In genomic region chr11:87422511-87423340, GRCm38 (mm10) we compare ENCODE assay signal across 8 mouse cellular contexts. TPM values are rescaled to one million over a fixed set of nuclear protein-coding genes. Genes with fewer than 3 reads are reported as not detected.
DNase-seq lines count a peak whose midpoint lies in the region; ATAC-seq and TF ChIP-seq lines count a peak whose summit lies in the region.

No protein-coding gene starts in this region.

- ATAC-seq in G1E (ENCODE audit: extremely low read depth, insufficient number of reproducible peaks, low FRiP score, poor library complexity, severe bottlenecking), result peak; percentile 73
- peak; percentile 81 for ATAC-seq in forebrain, embryonic 15.5 days (replicated peaks)
- ATAC-seq in lung, embryonic 14.5 days (ENCODE audit: insufficient read depth), result peak; percentile 75

- peak overlapping the region; percentile 55 for H3K4me2 ChIP-seq in forebrain, embryonic 15.5 days (replicated peaks)
- peak overlapping the region; percentile 75 for H3K4me2 ChIP-seq in lung, embryonic 14.5 days

- peak; percentile 33 for DNase-seq in G1E (ENCODE audit: low spot score)
- DNase-seq in cerebellum, adult 11-12 months, result peak; percentile 93
- DNase-seq in heart, postnatal 36 days, result peak; percentile 76 to 85
- peak; percentile 86 to 89 for DNase-seq in layer of hippocampus, adult 2 months (ENCODE audit: low spot score in 2 of 2)
- DNase-seq in lung, embryonic 14.5 days, result peak; percentile 95
- peak; percentile 83 for DNase-seq in thymus, adult 2 months

- peak; percentile 97 for TF ChIP-seq POLR2A in olfactory bulb, adult 2 months (IDR thresholded peaks at IDR 0.05; ENCODE audit: insufficient read depth, low read depth, low read length)
- TF ChIP-seq POLR2A in thymus, adult 2 months (IDR thresholded peaks at IDR 0.05; ENCODE audit: control insufficient read depth, extremely low read depth, insufficient read depth, low read length, poor library complexity), result peak; percentile 96

- peak overlapping the region; percentile 55 for H3K9ac ChIP-seq in forebrain, embryonic 15.5 days (replicated peaks)
- peak overlapping the region; percentile 47 for H3K9ac ChIP-seq in lung, embryonic 14.5 days

- H3K27me3 ChIP-seq in G1E (ENCODE audit: insufficient read depth, low read length), result peaks cover 5% of the 10 kb centered on the region; the same call in 1 of the 2 replicates
- no peaks in the 10 kb centered on the region for H3K27me3 ChIP-seq in forebrain, embryonic 15.5 days
- no peaks in the 10 kb centered on the region for H3K27me3 ChIP-seq in lung, embryonic 14.5 days (ENCODE audit: insufficient read depth, low read length)
- H3K27me3 ChIP-seq in thymus, adult 2 months (ENCODE audit: control insufficient read depth, insufficient read depth, low read length), result no peaks in the 10 kb centered on the region

- intact Hi-C loops in heart, postnatal 36 days (cut with DNase I), result loop anchor here (10.0 kb wide), 1 partner anchor 312 kb away; the partner anchor contains the start of gene Supt4a

- H3K9me3 ChIP-seq in G1E (replicated peaks), result no peaks in the 10 kb centered on the region
- H3K9me3 ChIP-seq in forebrain, embryonic 15.5 days, result no peaks in the 10 kb centered on the region
- H3K9me3 ChIP-seq in lung, embryonic 14.5 days (ENCODE audit: low read depth, low read length), result no peaks in the 10 kb centered on the region

- H3K27ac ChIP-seq in forebrain, embryonic 15.5 days (replicated peaks), result peak overlapping the region; percentile 94
- H3K27ac ChIP-seq in layer of hippocampus, adult 2 months, result peak overlapping the region; percentile 99
- H3K27ac ChIP-seq in lung, embryonic 14.5 days (ENCODE audit: low read depth), result peak overlapping the region; percentile 86
- peak overlapping the region; percentile 69; the same call in 1 of the 2 replicates for H3K27ac ChIP-seq in olfactory bulb, adult 2 months (ENCODE audit: insufficient read depth, low read depth, low read length)
- H3K27ac ChIP-seq in thymus, adult 2 months (ENCODE audit: control insufficient read depth, insufficient read depth, low read length), result peak overlapping the region; percentile 13; the same call in 1 of the 2 replicates

- TF ChIP-seq CTCF in G1E (IDR thresholded peaks at IDR 0.05; ENCODE audit: low read depth, low read length), result no peak
- TF ChIP-seq CTCF in layer of hippocampus, adult 2 months (conservative IDR thresholded peaks at IDR 0.05), result no peak
- TF ChIP-seq CTCF in lung, embryonic 14.5 days (IDR thresholded peaks at IDR 0.05; ENCODE audit: low read depth), result no peak
- TF ChIP-seq CTCF in olfactory bulb, adult 2 months (IDR thresholded peaks at IDR 0.05; ENCODE audit: insufficient read depth, low read depth, low read length), result no peak
- TF ChIP-seq CTCF in thymus, adult 2 months (IDR thresholded peaks at IDR 0.05; ENCODE audit: borderline replicate concordance, control insufficient read depth, extremely low read depth, insufficient read depth, low read length, poor library complexity), result no peak

- peaks cover 30% of the 10 kb centered on the region for H3K4me1 ChIP-seq in G1E (ENCODE audit: insufficient read depth, low read depth, low read length)
- H3K4me1 ChIP-seq in forebrain, embryonic 15.5 days, result peaks cover 32% of the 10 kb centered on the region
- H3K4me1 ChIP-seq in lung, embryonic 14.5 days (ENCODE audit: insufficient read depth), result no peaks in the 10 kb centered on the region
- H3K4me1 ChIP-seq in olfactory bulb, adult 2 months (ENCODE audit: control insufficient read depth, insufficient read depth, low read length), result no peaks in the 10 kb centered on the region
- peaks cover 7% of the 10 kb centered on the region for H3K4me1 ChIP-seq in thymus, adult 2 months (replicated peaks; ENCODE audit: control insufficient read depth, insufficient read depth, low read length)

- H3K4me3 ChIP-seq in G1E (ENCODE audit: low read depth, low read length), result peak overlapping the region; percentile 52; the same call in 1 of the 2 replicates
- H3K4me3 ChIP-seq in forebrain, embryonic 15.5 days, result peak overlapping the region; percentile 44
- H3K4me3 ChIP-seq in layer of hippocampus, adult 2 months, result peak overlapping the region; percentile 62
- peak overlapping the region; percentile 35 for H3K4me3 ChIP-seq in lung, embryonic 14.5 days (ENCODE audit: low read depth, low read length)
- H3K4me3 ChIP-seq in olfactory bulb, adult 2 months (ENCODE audit: insufficient read depth, low read depth, low read length), result no peak overlapping the region
- H3K4me3 ChIP-seq in thymus, adult 2 months (ENCODE audit: control insufficient read depth, insufficient read depth, low read length), result no peak overlapping the region

- whole genome bisulfite sequencing in forebrain, embryonic 15.5 days, result under 1% methylated on average over 26 of the region's 26 CpGs
- WGBS in lung, embryonic 14.5 days, result under 1% methylated on average over 25 of the region's 26 CpGs
- WGBS in olfactory bulb, adult 2 months, result under 1% methylated on average over 26 of the region's 26 CpGs
- WGBS in thymus, adult 2 months, result under 1% methylated on average over 26 of the region's 26 CpGs

- no peaks in the 10 kb centered on the region for H3K36me3 ChIP-seq in G1E (replicated peaks)
- H3K36me3 ChIP-seq in forebrain, embryonic 15.5 days, result no peaks in the 10 kb centered on the region
- H3K36me3 ChIP-seq in lung, embryonic 14.5 days (ENCODE audit: insufficient read depth), result no peaks in the 10 kb centered on the region
- no peaks in the 10 kb centered on the region for H3K36me3 ChIP-seq in thymus, adult 2 months (ENCODE audit: control insufficient read depth, insufficient read depth, low read length)

RNA-seq across cellular contexts. Expression of gene Tex14, which starts 17.9 kb away (rescaled TPM):
- total RNA-seq in G1E (2014; fragmentation: Nextera tagmentation), result not detected in 2 replicates
- 0.12 and 0.16 TPM in 2 replicates for total RNA-seq in G1E (2017)
- polyA plus RNA-seq in G1E (2012), result not detected in 2 replicates
- 0.31 TPM in 1 of 2 replicates, not detected in the other for polyA plus RNA-seq in forebrain, embryonic 15.5 days (2015; fragmentation: Nextera tagmentation; extraction: Ambion mirVana)
- under 1 TPM in 1 of 2 experiments, not detected in 1; 0.33 TPM for total RNA-seq in heart, postnatal 36 days (2021)
- total RNA-seq in layer of hippocampus, adult 2 months (2021), result under 1 TPM; 0.20 to 0.26 TPM
- polyA plus RNA-seq in lung, embryonic 14.5 days (2014; fragmentation: Nextera tagmentation; extraction: Ambion mirVana), result 0.21 and 0.72 TPM in 2 replicates
- polyA plus RNA-seq in olfactory bulb, adult 2 months (2012; ENCODE audit: insufficient read depth, insufficient read length, low replicate concordance, missing spikeins), result not detected in 2 replicates
- polyA plus RNA-seq in thymus, adult 2 months (2012; rRNA removed), result 0.55 and 0.99 TPM in 2 replicates

RNA-seq across cellular contexts. Expression of gene Rad51c, which starts 18.0 kb away (rescaled TPM):
- total RNA-seq in G1E (2014; fragmentation: Nextera tagmentation) (4.4 and 4.7 TPM in 2 replicates), G1E (2017) (3.8 and 5.8 TPM in 2 replicates)
- polyA plus RNA-seq in G1E (2012), result 0.59 and 0.74 TPM in 2 replicates
- 6.6 and 7.2 TPM in 2 replicates for polyA plus RNA-seq in forebrain, embryonic 15.5 days (2015; fragmentation: Nextera tagmentation; extraction: Ambion mirVana)
- 1 to 10 TPM; 1.1 to 1.3 TPM for total RNA-seq in heart, postnatal 36 days (2021)
- 1 to 10 TPM; 4.0 to 4.2 TPM for total RNA-seq in layer of hippocampus, adult 2 months (2021)
- 9.9 and 11.0 TPM in 2 replicates for polyA plus RNA-seq in lung, embryonic 14.5 days (2014; fragmentation: Nextera tagmentation; extraction: Ambion mirVana)
- not detected in 2 replicates for polyA plus RNA-seq in olfactory bulb, adult 2 months (2012; ENCODE audit: insufficient read depth, insufficient read length, low replicate concordance, missing spikeins)
- 2.5 and 3.1 TPM in 2 replicates for polyA plus RNA-seq in thymus, adult 2 months (2012; rRNA removed)

Comparison
In these comparisons a context has a peak if more than half of its experiments do, and no peak if none do; other contexts are left out.
1. DNase-seq: peak in every context shown above with its lines; median percentile 95 in lung, embryonic 14.5 days; 93 in cerebellum, adult 11-12 months; 88 in layer of hippocampus, adult 2 months; 83 in thymus, adult 2 months; 80 in heart, postnatal 36 days; 33 in G1E.
2. H3K4me3 ChIP-seq: peak in G1E (single experiment), forebrain, embryonic 15.5 days (single experiment), layer of hippocampus, adult 2 months (single experiment) and lung, embryonic 14.5 days (single experiment); none in olfactory bulb, adult 2 months (single experiment) and thymus, adult 2 months (single experiment).
3. H3K27ac ChIP-seq: peak in every context shown above with its lines; median percentile 99 in layer of hippocampus, adult 2 months; 94 in forebrain, embryonic 15.5 days; 86 in lung, embryonic 14.5 days; 69 in olfactory bulb, adult 2 months; 13 in thymus, adult 2 months.
4. Peak in every context shown above with its lines, with median percentiles within 50 percentile points of each other: ATAC-seq.